Mouse (Mus musculus) layer of hippocampus, postnatal 25 days (tissue): ENCODE measurements at regions not wholly inside any gene's neighbourhood (a gene's known extent, or its start where the extent isn't known, plus 50 kb on each side); places are given as distances from the start of the nearest gene placed in this dataset.

Experiments
- DNase-seq, 2 experiments: peaks; one replicate each; pipeline ENCODE4 v3.0.0; 2022; ENCODE audit warnings: mixed read lengths in 2 of 2, low spot score in 1 of 2; ENCODE audit errors: extremely low spot score in 1 of 2

GRCm38 (mm10) chr6:19214700-19215099, 348.6 kb downstream of the Ankrd7 start:
- DNase-seq, result no peak

GRCm38 (mm10) chr6:19215124-19215523, 349.0 kb downstream of the Ankrd7 start:
- DNase-seq, result no peak

GRCm38 (mm10) chr6:19264075-19264819, 398.1 kb downstream of the Ankrd7 start:
- DNase-seq, result no peak

GRCm38 (mm10) chr6:19273207-19273606, 407.1 kb downstream of the Ankrd7 start:
- DNase-seq, result no peak

DNA sequence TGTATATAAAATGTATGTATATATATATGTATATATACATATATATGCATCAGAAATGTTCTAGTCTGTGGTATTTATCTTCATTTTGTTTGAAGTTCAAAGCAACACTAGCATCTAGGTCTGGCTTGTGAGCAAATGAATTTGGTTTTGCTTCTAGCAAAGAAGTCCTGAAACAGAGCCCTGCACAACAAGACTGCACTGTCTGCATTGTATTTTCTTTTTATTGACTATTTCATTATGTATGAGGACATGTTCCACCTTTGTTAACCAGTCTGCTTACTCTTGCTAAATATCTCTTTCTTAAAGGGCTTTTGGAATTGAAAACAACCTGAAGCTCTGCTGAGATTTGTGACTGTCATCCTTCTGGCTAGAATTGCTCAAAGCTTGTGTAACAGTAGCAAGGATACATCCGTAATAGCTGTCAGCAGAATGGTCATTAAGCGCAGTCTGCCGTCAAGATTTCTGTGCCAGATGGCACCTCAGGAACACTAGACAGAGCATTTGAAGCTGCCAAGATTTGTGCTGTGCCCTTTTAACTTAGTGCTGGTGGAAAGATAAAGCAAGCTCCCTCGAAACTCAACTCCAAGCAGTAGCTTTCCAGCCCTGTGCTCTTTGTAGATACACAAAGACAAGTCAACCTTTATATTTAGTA, 416.7 kb downstream of the Ankrd7 start:
- peak; percentile 11 to 17 for DNase-seq

DNA sequence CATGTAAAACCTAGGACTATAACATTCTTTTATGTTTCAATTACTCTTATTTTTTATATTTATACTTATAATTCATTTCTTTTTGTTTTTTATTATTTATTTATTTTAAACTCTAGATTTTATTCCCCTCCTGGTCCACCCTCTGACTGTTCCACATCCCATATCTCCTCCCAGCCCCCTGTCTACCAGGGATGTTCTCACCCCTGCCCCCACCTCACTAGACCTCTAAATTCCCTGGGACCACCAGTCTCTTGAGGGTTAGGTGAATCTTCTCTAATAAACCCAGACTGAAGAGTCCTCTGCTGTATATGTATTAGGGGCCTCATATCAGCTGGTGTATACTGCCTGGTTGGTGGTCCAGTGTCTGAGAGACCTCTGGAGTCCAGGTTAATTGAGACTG, 466.5 kb downstream of the Ankrd7 start:
- no peak for DNase-seq

DNA sequence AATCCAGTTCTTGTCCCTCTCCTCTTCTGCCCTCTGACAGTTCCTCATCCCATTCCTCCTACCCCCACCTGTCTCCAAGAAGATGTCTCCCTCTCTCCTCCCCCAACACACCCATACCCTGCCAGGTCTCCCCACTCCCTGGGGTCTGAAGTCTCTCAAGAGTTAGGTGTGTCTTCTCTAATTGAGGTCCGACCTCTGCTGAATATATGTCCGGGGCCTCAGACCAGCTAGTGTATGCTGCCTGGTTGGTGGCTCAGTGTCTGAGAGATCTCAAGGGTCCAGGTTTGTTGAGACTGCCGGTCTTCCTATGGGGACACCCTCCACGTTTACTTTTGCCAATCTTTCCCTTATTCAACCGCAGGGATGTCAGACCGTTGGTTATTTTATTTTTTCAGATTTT, 469.5 kb downstream of the Ankrd7 start:
- no peak for DNase-seq

DNA sequence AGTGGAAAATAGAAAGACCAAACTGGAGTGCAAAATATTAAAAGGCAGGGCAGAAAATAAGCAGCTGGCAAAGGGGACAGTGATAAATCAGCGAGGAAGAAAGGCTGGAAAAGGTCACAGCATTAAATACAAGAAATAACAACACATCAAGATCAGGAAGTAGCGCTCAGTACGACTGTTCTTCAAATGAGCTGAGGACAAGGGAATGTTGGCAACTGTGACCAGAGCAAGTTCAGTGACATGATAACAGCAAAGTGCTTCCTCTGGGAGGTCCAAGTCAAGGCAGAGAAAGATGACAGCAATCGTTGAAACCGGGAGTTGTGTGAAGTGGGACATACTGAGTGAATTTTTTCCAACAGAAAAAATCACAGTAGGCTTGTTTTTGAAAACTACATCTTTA, 472.4 kb downstream of the Ankrd7 start:
- DNase-seq, result no peak
